Mouse (Mus musculus): Measurements from ENCODE around the gene Utf1. TPM values are rescaled to one million over a fixed set of nuclear protein-coding genes. Genes with fewer than 3 reads are reported as not detected.

The Utf1 gene
- total and polyA plus RNA-seq, 3 experiments = not detected

- no peaks in the 10 kb centered on the region for H3K9me3 ChIP-seq (replicated peaks; ENCODE audit: low read length)
- H3K4me2 ChIP-seq (ENCODE audit: insufficient read depth, low read depth, poor library complexity, severe bottlenecking) = peak overlapping the region; percentile 63; the same call in 1 of the 2 replicates
- H3K4me3 ChIP-seq (replicated peaks in 1 of 3; ENCODE audit: low read depth in 2 of 3, low read length in 2 of 3, poor library complexity in 1 of 3) = peak overlapping the region in 1 of 3 experiments; percentile 37
- peaks cover 3 to 35% of the 10 kb centered on the region in 2 experiments for H3K36me3 ChIP-seq (replicated peaks in 1 of 2; ENCODE audit: control insufficient read depth in 1 of 2, insufficient read depth in 1 of 2, low read length in 1 of 2)
- in situ Hi-C loops (cut with MboI; ENCODE audit: low pct_ligation_motif_present, low pct_unique_long_range_greater_than_20kb, low sequenced_read_pairs) = no loop called here
- DNase-seq (ENCODE audit: extremely low read depth) = peak; percentile 66
- TF ChIP-seq MAX (IDR thresholded peaks at IDR 0.05; ENCODE audit: low read length) (peak; percentile 90), JUND (conservative IDR thresholded peaks at IDR 0.05; ENCODE audit: low read depth, low read length) (no peak), RAD21 (IDR thresholded peaks at IDR 0.05; ENCODE audit: low read depth, low read length) (no peak), ETS1 (conservative IDR thresholded peaks at IDR 0.05; ENCODE audit: low read depth, low read length) (peak; percentile 50), USF1 (IDR thresholded peaks at IDR 0.05; ENCODE audit: low read depth, low read length) (peak; percentile 87), USF2 (conservative IDR thresholded peaks at IDR 0.05; ENCODE audit: low read depth, low read length) (peak; percentile 78), SMC3 (IDR thresholded peaks at IDR 0.05; ENCODE audit: low read depth, low read length) (no peak), BHLHE40 (IDR thresholded peaks at IDR 0.05; ENCODE audit: low read depth, low read length) (peak; percentile 84), TCF12 (IDR thresholded peaks at IDR 0.05; ENCODE audit: low read depth, low read length) (peak; percentile 74; the same call in 1 of the 2 replicates)
- dilution Hi-C loops (cut with MboI; ENCODE audit: extremely low pct_ligation_motif_present, extremely low pct_unique_long_range_greater_than_20kb, low sequenced_read_pairs) = no loop called here
- peaks cover 11 to 88% of the 10 kb centered on the region in 2 experiments for H3K4me1 ChIP-seq (ENCODE audit: control insufficient read depth in 1 of 2, insufficient read depth in 2 of 2)
- peak overlapping the region; percentile 20 for H3K9ac ChIP-seq (ENCODE audit: insufficient read depth, low read depth)
- no peaks in the 10 kb centered on the region for H3K27me3 ChIP-seq (replicated peaks)
- H3K79me2 ChIP-seq (replicated peaks; ENCODE audit: control insufficient read depth, extremely low read depth, insufficient read depth, poor library complexity, severe bottlenecking) = no peaks in the 10 kb centered on the region
- peak overlapping the region; percentile 21; the same call in 1 of the 2 replicates for H3K27ac ChIP-seq (ENCODE audit: insufficient read depth, low read depth)
These were observed 6.9 kb upstream of the Utf1 start for GRCm38 (mm10) chr7:139936705-139937104.

- in situ Hi-C loops (cut with MboI; ENCODE audit: low pct_ligation_motif_present, low pct_unique_long_range_greater_than_20kb, low sequenced_read_pairs) = no loop called here
- no peaks in the 10 kb centered on the region for H3K9me3 ChIP-seq (replicated peaks; ENCODE audit: low read length)
- dilution Hi-C loops (cut with MboI; ENCODE audit: extremely low pct_ligation_motif_present, extremely low pct_unique_long_range_greater_than_20kb, low sequenced_read_pairs) = no loop called here
- H3K79me2 ChIP-seq (replicated peaks; ENCODE audit: control insufficient read depth, extremely low read depth, insufficient read depth, poor library complexity, severe bottlenecking) = no peaks in the 10 kb centered on the region
- DNase-seq (ENCODE audit: extremely low read depth) = no peak
- peak overlapping the region; percentile 20 for H3K9ac ChIP-seq (ENCODE audit: insufficient read depth, low read depth)
- peak overlapping the region; percentile 63 for H3K4me2 ChIP-seq (ENCODE audit: insufficient read depth, low read depth, poor library complexity, severe bottlenecking)
- peaks cover 3 to 35% of the 10 kb centered on the region in 2 experiments for H3K36me3 ChIP-seq (replicated peaks in 1 of 2; ENCODE audit: control insufficient read depth in 1 of 2, insufficient read depth in 1 of 2, low read length in 1 of 2)
- TF ChIP-seq PAX5 (IDR thresholded peaks at IDR 0.05; ENCODE audit: low read length) (no peak), TCF12 (IDR thresholded peaks at IDR 0.05; ENCODE audit: low read depth, low read length) (peak; percentile 5; the same call in 1 of the 2 replicates)
- peaks cover 11 to 86% of the 10 kb centered on the region in 2 experiments for H3K4me1 ChIP-seq (ENCODE audit: control insufficient read depth in 1 of 2, insufficient read depth in 2 of 2)
- H3K27ac ChIP-seq (ENCODE audit: insufficient read depth, low read depth) = peak overlapping the region; percentile 21; the same call in 1 of the 2 replicates
- no peaks in the 10 kb centered on the region for H3K27me3 ChIP-seq (replicated peaks)
- peak overlapping the region; percentile 1 to 37 (median 7) for H3K4me3 ChIP-seq (replicated peaks in 1 of 3; ENCODE audit: low read depth in 2 of 3, low read length in 2 of 3, poor library complexity in 1 of 3)
These were observed 6.5 kb upstream of the Utf1 start for GRCm38 (mm10) chr7:139937138-139937537.

- Histone ChIP-seq H3K79me2 (replicated peaks; ENCODE audit: control insufficient read depth, extremely low read depth, insufficient read depth, poor library complexity, severe bottlenecking) (no peaks in the 10 kb centered on the region), H3K9me3 (replicated peaks; ENCODE audit: low read length) (no peaks in the 10 kb centered on the region), H3K27ac (ENCODE audit: insufficient read depth, low read depth) (peak overlapping the region; percentile 21; the same call in 1 of the 2 replicates), H3K4me3 (replicated peaks in 1 of 3; ENCODE audit: low read depth in 2 of 3, low read length in 2 of 3, poor library complexity in 1 of 3) (peak overlapping the region; percentile 1 to 37 (median 7)), H3K36me3 (replicated peaks in 1 of 2; ENCODE audit: control insufficient read depth in 1 of 2, insufficient read depth in 1 of 2, low read length in 1 of 2) (peaks cover 3 to 31% of the 10 kb centered on the region in 2 experiments), H3K4me2 (ENCODE audit: insufficient read depth, low read depth, poor library complexity, severe bottlenecking) (peak overlapping the region; percentile 63; the same call in 1 of the 2 replicates), H3K4me1 (ENCODE audit: control insufficient read depth in 1 of 2, insufficient read depth in 2 of 2) (peaks cover 11 to 80% of the 10 kb centered on the region in 2 experiments), H3K27me3 (replicated peaks) (no peaks in the 10 kb centered on the region), H3K9ac (ENCODE audit: insufficient read depth, low read depth) (0 out of 2 replicates have a peak overlapping the region, but pooled peaks have one; percentile 20)
- no peak for DNase-seq (ENCODE audit: extremely low read depth)
- in situ Hi-C loops (cut with MboI; ENCODE audit: low pct_ligation_motif_present, low pct_unique_long_range_greater_than_20kb, low sequenced_read_pairs) = no loop called here
- TF ChIP-seq IRF4 (IDR thresholded peaks at IDR 0.05; ENCODE audit: low read depth, low read length) (peak; percentile 29; the same call in 1 of the 2 replicates), NELFE (IDR thresholded peaks at IDR 0.05; ENCODE audit: low read depth, low read length) (no peak), USF2 (conservative IDR thresholded peaks at IDR 0.05; ENCODE audit: low read depth, low read length) (no peak), SIN3A (IDR thresholded peaks at IDR 0.05; ENCODE audit: low read length) (no peak)
- dilution Hi-C loops (cut with MboI; ENCODE audit: extremely low pct_ligation_motif_present, extremely low pct_unique_long_range_greater_than_20kb, low sequenced_read_pairs) = no loop called here
These were observed 5.8 kb upstream of the Utf1 start for GRCm38 (mm10) chr7:139937810-139938209.
